8 mouse cellular contexts compared by ENCODE assay signal in the genomic region with DNA sequence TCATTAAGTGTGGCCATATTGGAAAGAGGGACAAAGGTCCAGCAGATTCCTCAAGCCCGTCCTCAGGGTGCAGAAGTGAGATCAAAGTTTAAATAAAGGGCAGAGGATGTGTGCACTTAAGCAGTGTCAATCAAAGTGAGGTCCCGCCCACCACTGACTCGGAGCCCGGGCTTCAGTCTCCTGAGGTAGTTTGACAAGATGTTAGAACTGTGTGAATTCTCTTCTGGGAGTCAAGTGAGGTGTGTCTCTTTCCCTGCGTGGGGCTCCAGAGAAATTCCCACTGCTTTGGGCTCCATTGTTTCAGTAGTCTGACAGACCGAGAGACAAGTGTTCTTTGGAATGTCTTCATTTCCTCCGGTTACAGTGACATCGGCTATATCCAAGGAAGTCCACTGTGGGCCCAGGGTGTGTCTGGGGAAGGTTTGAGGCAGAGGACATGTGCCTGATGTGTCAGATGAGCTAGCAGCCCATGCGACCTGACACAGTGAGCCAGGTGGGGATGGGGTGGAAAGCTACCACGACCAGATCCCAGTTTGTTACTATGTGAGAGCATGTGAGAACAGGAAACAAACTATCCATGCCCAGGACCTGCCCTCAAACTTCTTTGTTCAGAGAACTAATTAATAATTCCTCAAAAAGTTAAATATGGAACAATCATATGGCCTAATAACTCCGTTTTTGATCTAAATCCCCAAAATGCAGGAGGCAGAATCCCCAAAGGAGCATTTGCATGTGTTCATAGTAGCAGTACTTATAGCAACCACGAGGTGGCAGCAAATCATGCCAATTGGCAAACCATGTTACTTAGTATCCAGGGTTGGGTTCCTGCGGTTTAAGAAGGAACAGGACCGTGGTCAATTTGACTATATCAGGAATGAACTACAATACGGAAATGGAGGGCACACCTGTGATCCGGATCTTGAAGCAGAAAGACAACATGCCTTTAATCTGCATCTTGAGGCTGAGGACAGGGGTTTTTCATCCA. TPM values are rescaled to one million over a fixed set of nuclear protein-coding genes. Genes with fewer than 3 reads are reported as not detected.
DNase-seq lines count a peak whose midpoint lies in the region; ATAC-seq and TF ChIP-seq lines count a peak whose summit lies in the region.

No protein-coding gene starts in this region.

- peak overlapping the region; percentile 49 for H3K4me2 ChIP-seq in heart, embryonic 15.5 days
- H3K4me2 ChIP-seq in liver, embryonic 14.5 days (ENCODE audit: low read depth) = peak overlapping the region; percentile 66
- H3K4me2 ChIP-seq in neural tube, embryonic 12.5 days (replicated peaks) = no peak overlapping the region
- H3K4me2 ChIP-seq in stomach, postnatal 0 days (replicated peaks; ENCODE audit: low read depth) = peak overlapping the region; percentile 17; the same call in 1 of the 2 replicates

- TF ChIP-seq EP300 in liver, embryonic 14.5 days (IDR thresholded peaks at IDR 0.05; ENCODE audit: low read depth) = no peak
- TF ChIP-seq EP300 in stomach, postnatal 0 days (optimal IDR thresholded peaks at IDR 0.05) = no peak

- DNase-seq in kidney, postnatal 25 days = peak; percentile 81 to 95
- peak; percentile 64 to 77 (median 71) for DNase-seq in liver, embryonic 14.5 days (ENCODE audit: low read depth in 3 of 3, low spot score in 3 of 3)
- DNase-seq in stomach, postnatal 0 days (ENCODE audit: low spot score) = peak; percentile 82

- 28% methylated on average over 16 of the region's 16 CpGs for WGBS in heart, embryonic 15.5 days
- 13% methylated on average over 16 of the region's 16 CpGs for WGBS in liver, embryonic 14.5 days (ENCODE audit: insufficient replicate concordance)
- 50% methylated on average over 16 of the region's 16 CpGs for WGBS in neural tube, embryonic 12.5 days
- 31% methylated on average over 16 of the region's 16 CpGs for WGBS in stomach, postnatal 0 days

- ATAC-seq in CD4-positive, CD25-positive, alpha-beta regulatory T cell, adult 4 months = peak; percentile 64
- ATAC-seq in erythroid progenitor cell, adult 5-6 weeks (replicated peaks; ENCODE audit: low FRiP score, poor library complexity, severe bottlenecking) = peak; percentile 73
- no peak for ATAC-seq in heart, embryonic 15.5 days (replicated peaks; ENCODE audit: insufficient number of reproducible peaks, insufficient read depth, low FRiP score, low read depth)
- ATAC-seq in liver, embryonic 14.5 days (ENCODE audit: insufficient read depth) = peak; percentile 69
- ATAC-seq in neural tube, embryonic 12.5 days (ENCODE audit: low FRiP score, low read depth) = peak; percentile 21; the same call in 1 of the 2 replicates
- ATAC-seq in stomach, postnatal 0 days (ENCODE audit: low FRiP score, low TSS enrichment) = peak; percentile 63

- no peaks in the 10 kb centered on the region for H3K36me3 ChIP-seq in heart, embryonic 15.5 days
- no peaks in the 10 kb centered on the region for H3K36me3 ChIP-seq in liver, embryonic 14.5 days (replicated peaks; ENCODE audit: control insufficient read depth, insufficient read depth, low read depth)
- no peaks in the 10 kb centered on the region for H3K36me3 ChIP-seq in neural tube, embryonic 12.5 days
- no peaks in the 10 kb centered on the region for H3K36me3 ChIP-seq in stomach, postnatal 0 days (ENCODE audit: control insufficient read depth, insufficient read depth, low read length)

- TF ChIP-seq CTCF in liver, embryonic 14.5 days (IDR thresholded peaks at IDR 0.05; ENCODE audit: low read depth) = peak; percentile 93
- peak; percentile 95 for TF ChIP-seq CTCF in stomach, postnatal 0 days (IDR thresholded peaks at IDR 0.05; ENCODE audit: low read depth)

- H3K9ac ChIP-seq in heart, embryonic 15.5 days = no peak overlapping the region
- H3K9ac ChIP-seq in liver, embryonic 14.5 days (replicated peaks) = peak overlapping the region; percentile 14
- no peak overlapping the region for H3K9ac ChIP-seq in neural tube, embryonic 12.5 days
- no peak overlapping the region for H3K9ac ChIP-seq in stomach, postnatal 0 days (ENCODE audit: low read length)

- no peaks in the 10 kb centered on the region for H3K9me3 ChIP-seq in heart, embryonic 15.5 days (replicated peaks)
- H3K9me3 ChIP-seq in liver, embryonic 14.5 days (ENCODE audit: control insufficient read depth, low read length) = no peaks in the 10 kb centered on the region
- H3K9me3 ChIP-seq in neural tube, embryonic 12.5 days = no peaks in the 10 kb centered on the region
- H3K9me3 ChIP-seq in stomach, postnatal 0 days (ENCODE audit: control insufficient read depth, low read length) = no peaks in the 10 kb centered on the region

- no peaks in the 10 kb centered on the region for H3K4me1 ChIP-seq in brown adipose tissue, adult 24 weeks (ENCODE audit: control insufficient read depth, insufficient read depth, insufficient read length, low read length)
- no peaks in the 10 kb centered on the region for H3K4me1 ChIP-seq in heart, embryonic 15.5 days (replicated peaks)
- peaks cover 5 to 10% of the 10 kb centered on the region in 2 experiments; a peak in 2 of 4 replicates for H3K4me1 ChIP-seq in liver, embryonic 14.5 days (replicated peaks; ENCODE audit: control insufficient read depth in 2 of 2, insufficient read depth in 2 of 2, low read length in 1 of 2)
- no peaks in the 10 kb centered on the region for H3K4me1 ChIP-seq in neural tube, embryonic 12.5 days
- 0 out of 2 replicates have a peak, but pooled peaks cover 2% of the 10 kb centered on the region for H3K4me1 ChIP-seq in stomach, postnatal 0 days (replicated peaks; ENCODE audit: control insufficient read depth, insufficient read depth)

- peak overlapping the region; percentile 37 for H3K4me3 ChIP-seq in brown adipose tissue, adult 24 weeks (ENCODE audit: insufficient read depth, low read depth, low read length)
- peak overlapping the region; percentile 33 for H3K4me3 ChIP-seq in heart, embryonic 15.5 days
- H3K4me3 ChIP-seq in liver, embryonic 14.5 days (ENCODE audit: insufficient read depth in 1 of 2, low read depth in 2 of 2, low read length in 2 of 2) = peak overlapping the region; percentile 17 to 27
- no peak overlapping the region for H3K4me3 ChIP-seq in neural tube, embryonic 12.5 days
- no peak overlapping the region for H3K4me3 ChIP-seq in stomach, postnatal 0 days (ENCODE audit: low read depth, low read length)

- no peaks in the 10 kb centered on the region for H3K27me3 ChIP-seq in heart, embryonic 15.5 days
- H3K27me3 ChIP-seq in liver, embryonic 14.5 days (ENCODE audit: control insufficient read depth, insufficient read depth, low read length) = no peaks in the 10 kb centered on the region
- no peaks in the 10 kb centered on the region for H3K27me3 ChIP-seq in neural tube, embryonic 12.5 days (replicated peaks)
- H3K27me3 ChIP-seq in stomach, postnatal 0 days (ENCODE audit: control insufficient read depth, insufficient read depth, low read length) = no peaks in the 10 kb centered on the region

- peak overlapping the region; percentile 65 for H3K27ac ChIP-seq in brown adipose tissue, adult 24 weeks (replicated peaks; ENCODE audit: low read depth, low read length)
- no peak overlapping the region for H3K27ac ChIP-seq in heart, embryonic 15.5 days
- H3K27ac ChIP-seq in liver, embryonic 14.5 days = peak overlapping the region; percentile 1; the same call in 1 of the 2 replicates
- no peak overlapping the region for H3K27ac ChIP-seq in neural tube, embryonic 12.5 days
- H3K27ac ChIP-seq in stomach, postnatal 0 days (replicated peaks) = no peak overlapping the region

RNA-seq across cellular contexts. Expression of gene Tut7, which starts 19.6 kb away (rescaled TPM):
- 10 to 100 TPM; 71.4 to 71.8 TPM for polyA plus RNA-seq in CD4-positive, CD25-positive, alpha-beta regulatory T cell, adult 4 months (2017; shearing (Covaris generic))
- polyA plus RNA-seq in brown adipose tissue, adult 24 weeks (2012; ENCODE audit: insufficient read depth, insufficient read length, missing spikeins) = 33.9 and 51.0 TPM in 2 replicates
- 459 and 492 TPM in 2 replicates for total RNA-seq in erythroid progenitor cell, adult 5-6 weeks (2015; ENCODE audit: low replicate concordance)
- 561 and 620 TPM in 2 replicates for total RNA-seq in erythroid progenitor cell, adult 5-6 weeks (2017; ENCODE audit: low replicate concordance)
- polyA plus RNA-seq in heart, embryonic 15.5 days (2015; fragmentation: Nextera tagmentation; extraction: Ambion mirVana) = 34.4 and 36.0 TPM in 2 replicates
- 21.7 and 40.3 TPM in 2 replicates for polyA plus RNA-seq in liver, embryonic 14.5 days (2012; rRNA removed)
- 45.3 and 47.0 TPM in 2 replicates for polyA plus RNA-seq in liver, embryonic 14.5 days (2014; fragmentation: Nextera tagmentation; extraction: Ambion mirVana)
- polyA plus RNA-seq in neural tube, embryonic 12.5 days (2016; fragmentation: Nextera tagmentation; extraction: Ambion mirVana) = 55.2 and 61.7 TPM in 2 replicates
- polyA plus RNA-seq in stomach, postnatal 0 days (2015; fragmentation: Nextera tagmentation; extraction: Ambion mirVana) = 29.1 and 31.6 TPM in 2 replicates

Comparison
In these comparisons a context has a peak if more than half of its experiments do, and no peak if none do; other contexts are left out.
1. H3K27ac ChIP-seq: peak in brown adipose tissue, adult 24 weeks (single experiment) and liver, embryonic 14.5 days (single experiment); none in heart, embryonic 15.5 days (single experiment), neural tube, embryonic 12.5 days (single experiment) and stomach, postnatal 0 days (single experiment).
2. H3K4me3 ChIP-seq: peak in brown adipose tissue, adult 24 weeks (single experiment), heart, embryonic 15.5 days (single experiment) and liver, embryonic 14.5 days (2 of 2); none in neural tube, embryonic 12.5 days (single experiment) and stomach, postnatal 0 days (single experiment).
3. Peak in every context shown above with its lines, with median percentiles within 50 percentile points of each other: DNase-seq.